Mouse (Mus musculus) CH12.LX (cell line): ENCODE data around the gene Ncf4. TPM values are rescaled to one million over a fixed set of nuclear protein-coding genes. Genes with fewer than 3 reads are reported as not detected.

Source experiments
- DNase-seq: peaks from one replicate; pipeline ENCODE4 v3.0.0-alpha.2; 2013; ENCODE audit errors: extremely low read depth
- H3K27ac ChIP-seq: 2 replicates; pipeline ENCODE4 v1.5.1; 2012; ENCODE audit warnings: low read depth, mild to moderate bottlenecking, control low read depth, moderate library complexity; ENCODE audit not compliant: insufficient read depth
- H3K27me3 ChIP-seq: replicated peaks from 2 replicates; pipeline ENCODE3; 2012; ENCODE audit warnings: inconsistent platforms
- H3K36me3 ChIP-seq, 2 experiments: replicated peaks in 1 of 2; 2 replicates each; pipeline versions ENCODE3 to v1.6.1; 2012; ENCODE audit warnings: inconsistent platforms in 1 of 2, low read length in 1 of 2, mild to moderate bottlenecking in 1 of 2, mixed read lengths in 1 of 2, moderate library complexity in 1 of 2; ENCODE audit not compliant: control insufficient read depth in 1 of 2, insufficient read depth in 1 of 2
- H3K4me1 ChIP-seq, 2 experiments: 2 replicates each; pipeline ENCODE4 v1.6.1; 2012; ENCODE audit warnings: inconsistent platforms in 1 of 2, moderate library complexity in 1 of 2; ENCODE audit not compliant: insufficient read depth in 2 of 2, control insufficient read depth in 1 of 2
- H3K4me2 ChIP-seq: 2 replicates; pipeline ENCODE4 v1.6.1; 2012; ENCODE audit warnings: low read depth, mild to moderate bottlenecking, control low read depth; ENCODE audit not compliant: poor library complexity, insufficient read depth, severe bottlenecking
- H3K4me3 ChIP-seq, 3 experiments: fragments of 150-350 bp in 1 of 3; sonication (generic) in 1 of 3; replicated peaks in 1 of 3; 2 replicates each; pipeline versions ENCODE3 to v1.5.1; 2011 to 2012; ENCODE audit warnings: low read depth in 2 of 3, low read length in 2 of 3, mild to moderate bottlenecking in 2 of 3, moderate library complexity in 2 of 3, control low read depth in 1 of 3, improper control_type of control experiment in 1 of 3, inconsistent platforms in 1 of 3, mixed read lengths in 1 of 3; ENCODE audit not compliant: poor library complexity in 1 of 3
- H3K79me2 ChIP-seq: replicated peaks from 2 replicates; pipeline ENCODE4 v1.6.1; 2012; ENCODE audit warnings: mild to moderate bottlenecking, moderate library complexity; ENCODE audit not compliant: control insufficient read depth, poor library complexity, insufficient read depth, severe bottlenecking; ENCODE audit errors: extremely low read depth
- H3K9ac ChIP-seq: 2 replicates; pipeline ENCODE4 v1.6.1; 2012; ENCODE audit warnings: low read depth, mild to moderate bottlenecking, control low read depth, moderate library complexity; ENCODE audit not compliant: insufficient read depth
- H3K9me3 ChIP-seq: replicated peaks from 2 replicates; pipeline ENCODE3; 2012; ENCODE audit warnings: low read length, inconsistent platforms, mixed read lengths
- BHLHE40 ChIP-seq: IDR thresholded peaks from 2 replicates; pipeline ENCODE4 v1.6.1; 2011; ENCODE audit warnings: mild to moderate bottlenecking, low read depth, low read length, improper control_type of control experiment
- CHD1 ChIP-seq: IDR thresholded peaks from 2 replicates; pipeline ENCODE4 v1.6.1; 2012; ENCODE audit warnings: low read depth, low read length, improper control_type of control experiment, inconsistent platforms
- CHD2 ChIP-seq: IDR thresholded peaks from 2 replicates; pipeline ENCODE4 v1.6.1; 2011; ENCODE audit warnings: low read length, improper control_type of control experiment
- CTCF ChIP-seq, 2 experiments: IDR thresholded peaks in 1 of 2; conservative IDR thresholded peaks in 1 of 2; 2 replicates each; pipeline ENCODE4 v1.5.1; 2011 to 2012; ENCODE audit warnings: low read depth in 2 of 2, low read length in 2 of 2, improper control_type of control experiment in 1 of 2, inconsistent platforms in 1 of 2, mild to moderate bottlenecking in 1 of 2, moderate library complexity in 1 of 2
- E2F4 ChIP-seq: IDR thresholded peaks from 2 replicates; pipeline ENCODE4 v1.6.1; 2011; ENCODE audit warnings: low read depth, low read length, improper control_type of control experiment; ENCODE audit not compliant: insufficient replicate concordance
- ELF1 ChIP-seq: IDR thresholded peaks from 2 replicates; pipeline ENCODE4 v1.6.1; 2014; ENCODE audit warnings: low read depth, mild to moderate bottlenecking, inconsistent platforms, low read length, improper control_type of control experiment
- ETS1 ChIP-seq: conservative IDR thresholded peaks from 2 replicates; pipeline ENCODE4 v1.6.1; 2012; ENCODE audit warnings: low read depth, mild to moderate bottlenecking, inconsistent platforms, low read length, improper control_type of control experiment, moderate library complexity
- GABPA ChIP-seq: IDR thresholded peaks from 2 replicates; pipeline ENCODE4 v1.6.1; 2012; ENCODE audit warnings: low read depth, low read length, improper control_type of control experiment, inconsistent platforms; ENCODE audit not compliant: insufficient replicate concordance
- HCFC1 ChIP-seq: IDR thresholded peaks from 2 replicates; pipeline ENCODE4 v1.6.1; 2012; ENCODE audit warnings: low read depth, mild to moderate bottlenecking, inconsistent platforms, low read length, improper control_type of control experiment
- JUN ChIP-seq: IDR thresholded peaks from 2 replicates; pipeline ENCODE4 v1.6.1; 2011; ENCODE audit warnings: low read depth, mild to moderate bottlenecking, low read length, improper control_type of control experiment, moderate library complexity; ENCODE audit not compliant: insufficient read depth
- JUND ChIP-seq: conservative IDR thresholded peaks from 2 replicates; pipeline ENCODE4 v1.6.1; 2011; ENCODE audit warnings: low read depth, low read length, improper control_type of control experiment
- KAT2A ChIP-seq: IDR thresholded peaks from 2 replicates; pipeline ENCODE4 v1.6.1; 2012; ENCODE audit warnings: low read length, improper control_type of control experiment, inconsistent platforms; ENCODE audit not compliant: insufficient replicate concordance
- MAFK ChIP-seq: IDR thresholded peaks from 2 replicates; pipeline ENCODE4 v1.6.1; 2011; ENCODE audit warnings: low read length, improper control_type of control experiment; ENCODE audit not compliant: insufficient replicate concordance
- MAX ChIP-seq: IDR thresholded peaks from 2 replicates; pipeline ENCODE4 v1.6.1; 2011; ENCODE audit warnings: low read length, improper control_type of control experiment
- MAZ ChIP-seq: IDR thresholded peaks from 2 replicates; pipeline ENCODE4 v1.6.1; 2012; ENCODE audit warnings: low read depth, mild to moderate bottlenecking, inconsistent platforms, low read length, improper control_type of control experiment, moderate library complexity
- MEF2A ChIP-seq: IDR thresholded peaks from 2 replicates; pipeline ENCODE4 v1.6.1; 2014; ENCODE audit warnings: low read depth, mild to moderate bottlenecking, inconsistent platforms, low read length, improper control_type of control experiment, borderline replicate concordance
- NELFE ChIP-seq: IDR thresholded peaks from 2 replicates; pipeline ENCODE4 v1.6.1; 2011; ENCODE audit warnings: low read depth, low read length, improper control_type of control experiment
- NRF1 ChIP-seq: IDR thresholded peaks from 2 replicates; pipeline ENCODE4 v1.6.1; 2014; ENCODE audit warnings: low read depth, mild to moderate bottlenecking, inconsistent platforms, low read length, improper control_type of control experiment, moderate library complexity
- PAX5 ChIP-seq: IDR thresholded peaks from 2 replicates; pipeline ENCODE4 v1.6.1; 2012; ENCODE audit warnings: low read length, inconsistent platforms, mixed read lengths
- POLR2A ChIP-seq: IDR thresholded peaks from 2 replicates; pipeline ENCODE4 v1.6.1; 2011; ENCODE audit warnings: low read depth, mild to moderate bottlenecking, improper control_type of control experiment, low read length
- POLR2AphosphoS2 ChIP-seq: IDR thresholded peaks from 2 replicates; pipeline ENCODE4 v1.6.1; 2011; ENCODE audit warnings: low read depth, low read length, improper control_type of control experiment
- RCOR1 ChIP-seq: conservative IDR thresholded peaks from 2 replicates; pipeline ENCODE4 v1.6.1; 2012; ENCODE audit warnings: low read depth, mild to moderate bottlenecking, inconsistent platforms, low read length, improper control_type of control experiment
- SMC3 ChIP-seq: IDR thresholded peaks from 2 replicates; pipeline ENCODE4 v1.6.1; 2011; ENCODE audit warnings: low read depth, low read length, improper control_type of control experiment
- TBP ChIP-seq: conservative IDR thresholded peaks from 2 replicates; pipeline ENCODE4 v1.6.1; 2011; ENCODE audit warnings: low read depth, low read length, improper control_type of control experiment
- TCF12 ChIP-seq: IDR thresholded peaks from 2 replicates; pipeline ENCODE4 v1.6.1; 2014; ENCODE audit warnings: low read depth, mild to moderate bottlenecking, inconsistent platforms, low read length, improper control_type of control experiment
- USF2 ChIP-seq: conservative IDR thresholded peaks from 2 replicates; pipeline ENCODE4 v1.6.1; 2011; ENCODE audit warnings: low read depth, low read length, improper control_type of control experiment
- ZC3H11A ChIP-seq: IDR thresholded peaks from 2 replicates; pipeline ENCODE4 v1.6.1; 2012; ENCODE audit warnings: low read depth, mild to moderate bottlenecking, inconsistent platforms, low read length, improper control_type of control experiment
- ZKSCAN1 ChIP-seq: IDR thresholded peaks from 2 replicates; pipeline ENCODE4 v1.6.1; 2012; ENCODE audit warnings: low read depth, inconsistent platforms, low read length, improper control_type of control experiment, borderline replicate concordance
- ZNF384 ChIP-seq: IDR thresholded peaks from 2 replicates; pipeline ENCODE4 v1.6.1; 2012; ENCODE audit warnings: low read depth, low read length, improper control_type of control experiment, inconsistent platforms
- dilution Hi-C: fragments of 300-500 bp; cut with MboI; formaldehyde crosslinking; loops from 2 replicates; pipeline ENCODE4 v1.14.3; 2020; ENCODE audit warnings: low sequenced_read_pairs; ENCODE audit not compliant: extremely low pct_unique_long_range_greater_than_20kb, extremely low pct_ligation_motif_present
- in situ Hi-C: fragments of 300-500 bp; cut with MboI; formaldehyde crosslinking; loops from 3 replicates; pipeline ENCODE4 v1.14.3; 2019; ENCODE audit warnings: low sequenced_read_pairs, low pct_ligation_motif_present, low pct_unique_long_range_greater_than_20kb, mixed read lengths
- polyA plus RNA-seq: library from polyadenylated mRNA; unstranded; fragments of >175 nt; gene quantifications from 2 replicates; pipeline ENCODE4 v1.2.1, GENCODE M21; 2012; ENCODE audit warnings: low read depth; ENCODE audit not compliant: insufficient read length
- total RNA-seq, 2 experiments: library from RNA; depleted of rRNA; stranded (reverse); fragments of 300-350 nt in 1 of 2; fragments of >200 nt in 1 of 2; gene quantifications; 2 replicates each; pipeline ENCODE4 v1.2.3; 2012 to 2014

The Ncf4 gene
- total and polyA plus RNA-seq, 3 experiments: 145 to 339 (median 177) TPM

- no peak for TF ChIP-seq JUND
- TF ChIP-seq MEF2A: no peak
- TF ChIP-seq CTCF (conservative IDR thresholded peaks at IDR 0.05 in 1 of 2, IDR thresholded peaks at IDR 0.05 in 1 of 2; ENCODE audit: low read depth in 2 of 2, low read length in 2 of 2): no peak
- TF ChIP-seq MAFK: no peak
- TF ChIP-seq KAT2A: no peak
- 0 out of 2 replicates have a peak, but pooled peaks have one; percentile 29 for TF ChIP-seq TCF12
- no peak for TF ChIP-seq USF2
- TF ChIP-seq ZNF384: no peak
- TF ChIP-seq POLR2AphosphoS2: no peak
- no peak for TF ChIP-seq E2F4
- TF ChIP-seq POLR2A: no peak; the same call in 1 of the 2 replicates
- TF ChIP-seq JUN: no peak
- no peak for TF ChIP-seq ZKSCAN1
- TF ChIP-seq ELF1: peak; percentile 62
- no peak for TF ChIP-seq ETS1
- TF ChIP-seq PAX5: no peak
- TF ChIP-seq MAX: no peak
- TF ChIP-seq MAZ: no peak
- no peak for TF ChIP-seq GABPA
These were observed 60.8 kb downstream of the Ncf4 start, which contains the start of gene Csf2rb2 (continued) for GRCm38 (mm10) chr15:78305341-78305933.

GRCm38 (mm10) chr15:78309865-78310264, 65.3 kb downstream of the Ncf4 start:
- H3K4me1 ChIP-seq: peaks cover 10 to 29% of the 10 kb centered on the region in 2 experiments
- no peak overlapping the region for H3K9ac ChIP-seq
- no peak overlapping the region for H3K4me2 ChIP-seq
- no peak for DNase-seq
- dilution Hi-C loops (no loop called here), in situ Hi-C loops (no loop called here)
- no peak overlapping the region for H3K27ac ChIP-seq
- H3K27me3 ChIP-seq: no peaks in the 10 kb centered on the region
- peaks cover 1% of the 10 kb centered on the region for H3K9me3 ChIP-seq
- H3K79me2 ChIP-seq: peaks cover 7% of the 10 kb centered on the region; the same call in 1 of the 2 replicates
- H3K36me3 ChIP-seq: peaks cover 4 to 20% of the 10 kb centered on the region in 2 experiments
- no peak for TF ChIP-seq CHD1
- TF ChIP-seq ZKSCAN1: no peak
- no peak for TF ChIP-seq CHD2
- no peak for TF ChIP-seq POLR2AphosphoS2
- no peak for TF ChIP-seq TBP
- TF ChIP-seq BHLHE40: no peak
- no peak for TF ChIP-seq CTCF (conservative IDR thresholded peaks at IDR 0.05 in 1 of 2, IDR thresholded peaks at IDR 0.05 in 1 of 2; ENCODE audit: low read depth in 2 of 2, low read length in 2 of 2)
- TF ChIP-seq SMC3: no peak
- TF ChIP-seq MAX: no peak
- TF ChIP-seq USF2: no peak
- no peak for TF ChIP-seq NELFE
- TF ChIP-seq KAT2A: no peak
- no peak for TF ChIP-seq GABPA
- no peak for TF ChIP-seq RCOR1
- no peak for TF ChIP-seq HCFC1
- no peak for TF ChIP-seq NRF1
- no peak for TF ChIP-seq ZC3H11A
- no peak overlapping the region for H3K4me3 ChIP-seq
